Mouse (Mus musculus) liver, embryonic 14.5 days (tissue): ENCODE results near the gene Tmem238l.

Experiments
- CTCF ChIP-seq: IDR thresholded peaks from 2 replicates; pipeline ENCODE4 v1.5.1; 2016; ENCODE audit warnings: antibody characterized with exemption, low read depth, control low read depth
- EP300 ChIP-seq: IDR thresholded peaks from 2 replicates; pipeline ENCODE4 v1.6.1; 2016; ENCODE audit warnings: antibody characterized with exemption, low read depth

GRCm38 (mm10) chr11:66928311-66928710 is 28.1 kb upstream of the Tmem238l start:
- TF ChIP-seq CTCF (no peak), EP300 (no peak)
